Mouse (Mus musculus): ENCODE measurements around the gene B3galt5. TPM values are rescaled to one million over a fixed set of nuclear protein-coding genes. Genes with fewer than 3 reads are reported as not detected.

B3galt5 gene
- polyA plus RNA-seq, 1 experiment from 2014 or later = 0.73 TPM

DNA sequence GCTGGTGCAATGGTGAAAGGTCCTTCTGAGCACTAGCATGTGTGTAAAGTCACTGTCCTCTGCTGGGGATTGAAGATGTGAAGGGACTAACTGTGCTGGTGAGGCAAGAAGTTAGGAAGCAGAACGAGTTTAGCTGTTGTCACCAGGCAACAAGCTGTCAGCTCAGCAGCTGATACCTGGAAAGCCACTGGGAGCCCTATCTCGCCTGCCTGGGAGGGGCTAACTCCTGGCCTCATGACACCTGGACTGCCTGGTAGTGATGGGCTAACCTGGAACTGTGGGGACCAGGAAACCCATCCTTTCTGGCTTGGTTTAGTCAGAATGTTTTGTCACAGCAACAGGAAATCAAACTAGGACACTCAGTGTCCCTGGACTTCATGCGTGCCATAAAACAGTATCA is 41.0 kb downstream of the B3galt5 start:
- ATAC-seq (ENCODE audit: low FRiP score) = no peak
- 78% methylated on average over 3 of the region's 3 CpGs for WGBS
- no peak overlapping the region for H3K27ac ChIP-seq
- no peak overlapping the region for H3K4me3 ChIP-seq (replicated peaks)
- peaks cover 43% of the 10 kb centered on the region for H3K27me3 ChIP-seq
- H3K36me3 ChIP-seq (replicated peaks) = no peaks in the 10 kb centered on the region
- H3K4me1 ChIP-seq = peaks cover 28% of the 10 kb centered on the region
- H3K4me2 ChIP-seq = no peak overlapping the region
- no peak overlapping the region for H3K9ac ChIP-seq
- no peaks in the 10 kb centered on the region for H3K9me3 ChIP-seq

DNA sequence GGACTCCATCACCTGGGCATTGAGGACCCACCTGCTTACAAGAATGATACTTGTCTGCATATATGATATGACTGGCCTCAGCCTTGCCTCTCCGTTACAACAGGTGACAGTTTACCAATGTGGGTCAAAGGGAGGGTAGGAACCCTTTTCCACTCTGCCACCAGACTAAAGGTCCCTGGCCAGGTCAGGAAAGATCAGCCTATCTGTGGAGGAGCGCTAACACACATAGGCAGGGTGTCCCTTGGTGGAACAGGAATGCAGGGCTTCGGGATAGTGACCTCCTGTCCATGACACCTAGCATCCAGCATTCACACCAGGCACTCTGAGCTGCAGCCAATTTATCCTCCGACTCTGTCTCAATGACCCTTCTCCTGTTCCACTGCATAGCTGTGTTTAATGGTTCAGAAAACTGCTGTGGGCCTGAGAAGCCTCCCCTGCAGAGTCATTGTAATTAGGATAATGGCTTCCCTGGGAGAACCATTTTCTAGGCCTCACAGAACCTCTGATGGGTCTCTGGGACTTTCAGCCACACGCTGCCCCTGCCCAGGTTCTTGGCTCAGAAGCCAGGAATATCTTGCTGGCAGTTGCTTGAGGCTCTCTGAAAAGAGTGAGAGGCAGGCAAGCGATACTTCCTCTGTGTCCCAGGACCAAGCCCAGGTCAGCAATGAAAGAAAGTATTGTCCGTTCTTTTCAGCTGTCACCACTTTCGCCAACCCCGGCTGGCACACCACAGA is 43.1 kb downstream of the B3galt5 start:
- peaks cover 24% of the 10 kb centered on the region for H3K4me1 ChIP-seq
- H3K9ac ChIP-seq = no peak overlapping the region
- no peak for ATAC-seq (ENCODE audit: low FRiP score)
- 20% methylated on average over 9 of the region's 9 CpGs for WGBS
- no peaks in the 10 kb centered on the region for H3K36me3 ChIP-seq (replicated peaks)
- H3K27ac ChIP-seq = peak overlapping the region; percentile 8; the same call in 1 of the 2 replicates
- H3K27me3 ChIP-seq = peaks cover 55% of the 10 kb centered on the region
- H3K9me3 ChIP-seq = no peaks in the 10 kb centered on the region
- no peak overlapping the region for H3K4me2 ChIP-seq
- H3K4me3 ChIP-seq (replicated peaks) = no peak overlapping the region

- Histone ChIP-seq H3K36me3 (replicated peaks) (no peaks in the 10 kb centered on the region), H3K4me2 (peak overlapping the region; percentile 74), H3K9me3 (no peaks in the 10 kb centered on the region), H3K4me1 (peaks cover 24% of the 10 kb centered on the region), H3K27me3 (peaks cover 50% of the 10 kb centered on the region), H3K4me3 (replicated peaks) (peak overlapping the region; percentile 43), H3K27ac (no peak overlapping the region), H3K9ac (peak overlapping the region; percentile 43)
- ATAC-seq (ENCODE audit: low FRiP score) = peak; percentile 75
- WGBS = 2% methylated on average over 38 of the region's 38 CpGs
These were observed 45.4 kb downstream of the B3galt5 start for GRCm38 (mm10) chr16:96280719-96281605.

DNA sequence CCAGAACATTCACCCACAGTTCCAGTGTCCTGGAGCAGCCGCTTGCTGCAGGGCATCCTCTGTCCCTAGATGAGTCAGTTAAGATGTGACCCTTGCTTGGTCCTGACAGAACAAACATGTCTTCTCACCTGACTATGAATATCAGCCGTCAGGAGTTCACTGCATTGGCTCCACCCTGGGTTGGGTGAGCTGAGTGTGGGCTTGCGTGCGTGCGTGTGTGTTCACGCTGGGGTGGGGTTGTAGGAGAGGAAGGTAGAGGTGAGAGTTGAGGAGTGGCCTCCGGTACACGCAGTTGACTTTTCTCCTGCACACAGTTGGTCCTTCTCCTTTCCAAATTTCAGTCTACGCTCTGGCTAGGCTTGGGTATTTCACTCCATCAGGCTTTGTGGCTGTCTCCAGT is 47.0 kb downstream of the B3galt5 start:
- Histone ChIP-seq H3K36me3 (replicated peaks) (no peaks in the 10 kb centered on the region), H3K9ac (no peak overlapping the region), H3K27ac (no peak overlapping the region), H3K4me1 (peaks cover 24% of the 10 kb centered on the region), H3K27me3 (peaks cover 40% of the 10 kb centered on the region), H3K4me3 (replicated peaks) (no peak overlapping the region), H3K4me2 (no peak overlapping the region), H3K9me3 (no peaks in the 10 kb centered on the region)
- ATAC-seq (ENCODE audit: low FRiP score) = no peak
- 94% methylated on average over 9 of the region's 9 CpGs for WGBS

DNA sequence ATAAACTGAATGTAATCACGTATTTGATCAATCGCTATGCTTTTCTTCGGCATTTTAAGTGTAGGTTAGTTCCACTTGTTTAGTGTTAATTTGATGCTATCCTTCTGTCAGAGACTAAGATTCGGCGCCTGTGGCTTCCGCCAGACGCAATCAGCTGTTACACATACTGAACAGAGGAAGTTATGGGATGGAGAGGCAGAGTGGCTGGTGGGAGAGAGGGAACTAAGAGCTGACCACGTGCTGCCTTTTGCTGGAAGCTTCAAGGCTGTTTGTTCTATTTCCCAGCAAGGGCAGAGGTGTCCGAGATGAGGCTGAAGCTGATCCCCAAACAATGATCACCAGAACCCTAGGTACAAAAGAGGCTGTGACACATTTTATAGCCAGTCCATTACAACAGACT is 56.3 kb downstream of the B3galt5 start:
- no peaks in the 10 kb centered on the region for H3K27me3 ChIP-seq
- no peaks in the 10 kb centered on the region for H3K9me3 ChIP-seq
- 79% methylated on average over 9 of the region's 9 CpGs for WGBS
- no peak overlapping the region for H3K4me2 ChIP-seq
- H3K9ac ChIP-seq = no peak overlapping the region
- H3K27ac ChIP-seq = no peak overlapping the region
- ATAC-seq (ENCODE audit: low FRiP score) = no peak
- no peaks in the 10 kb centered on the region for H3K4me1 ChIP-seq
- no peak overlapping the region for H3K4me3 ChIP-seq (replicated peaks)
- no peaks in the 10 kb centered on the region for H3K36me3 ChIP-seq (replicated peaks)

- Histone ChIP-seq H3K27me3 (no peaks in the 10 kb centered on the region), H3K4me2 (no peak overlapping the region), H3K27ac (no peak overlapping the region), H3K9me3 (no peaks in the 10 kb centered on the region), H3K4me1 (no peaks in the 10 kb centered on the region), H3K36me3 (replicated peaks) (no peaks in the 10 kb centered on the region), H3K9ac (no peak overlapping the region), H3K4me3 (replicated peaks) (no peak overlapping the region)
- WGBS = 70% methylated on average over 15 of the region's 15 CpGs
- no peak for ATAC-seq (ENCODE audit: low FRiP score)
These were observed 57.1 kb downstream of the B3galt5 start for GRCm38 (mm10) chr16:96292530-96293173.

DNA sequence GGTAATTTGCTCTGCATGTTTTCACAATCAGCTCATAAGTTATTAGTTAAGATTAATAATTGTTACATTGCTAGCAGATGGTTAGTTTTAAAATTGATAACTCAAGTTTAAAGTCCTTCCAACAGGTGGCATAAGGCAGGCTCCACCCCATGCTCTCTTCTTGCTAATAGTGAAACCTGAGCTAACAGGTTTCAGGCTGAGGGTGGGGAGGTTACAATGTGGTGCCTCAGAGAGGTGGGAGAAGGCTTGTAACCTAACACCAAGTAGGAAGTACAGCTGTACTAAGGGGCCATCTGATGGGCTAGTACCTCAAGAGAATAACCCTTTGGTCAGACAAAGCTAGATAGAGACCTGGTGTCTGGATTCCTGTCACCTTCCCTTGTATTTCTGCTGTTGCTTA is 62.5 kb downstream of the B3galt5 start:
- Histone ChIP-seq H3K36me3 (replicated peaks) (no peaks in the 10 kb centered on the region), H3K9me3 (no peaks in the 10 kb centered on the region), H3K4me1 (no peaks in the 10 kb centered on the region), H3K9ac (no peak overlapping the region), H3K27ac (no peak overlapping the region), H3K4me2 (no peak overlapping the region), H3K4me3 (replicated peaks) (no peak overlapping the region), H3K27me3 (no peaks in the 10 kb centered on the region)
- no peak for ATAC-seq (ENCODE audit: low FRiP score)

- no peak overlapping the region for H3K9ac ChIP-seq
- no peaks in the 10 kb centered on the region for H3K4me1 ChIP-seq
- no peak for ATAC-seq (ENCODE audit: low FRiP score)
- H3K36me3 ChIP-seq (replicated peaks) = no peaks in the 10 kb centered on the region
- 69% methylated on average over 3 of the region's 3 CpGs for WGBS
- H3K9me3 ChIP-seq = no peaks in the 10 kb centered on the region
- H3K4me3 ChIP-seq (replicated peaks) = no peak overlapping the region
- no peak overlapping the region for H3K4me2 ChIP-seq
- H3K27ac ChIP-seq = no peak overlapping the region
- no peaks in the 10 kb centered on the region for H3K27me3 ChIP-seq
These were observed 63.0 kb downstream of the B3galt5 start for GRCm38 (mm10) chr16:96298574-96298973.

DNA sequence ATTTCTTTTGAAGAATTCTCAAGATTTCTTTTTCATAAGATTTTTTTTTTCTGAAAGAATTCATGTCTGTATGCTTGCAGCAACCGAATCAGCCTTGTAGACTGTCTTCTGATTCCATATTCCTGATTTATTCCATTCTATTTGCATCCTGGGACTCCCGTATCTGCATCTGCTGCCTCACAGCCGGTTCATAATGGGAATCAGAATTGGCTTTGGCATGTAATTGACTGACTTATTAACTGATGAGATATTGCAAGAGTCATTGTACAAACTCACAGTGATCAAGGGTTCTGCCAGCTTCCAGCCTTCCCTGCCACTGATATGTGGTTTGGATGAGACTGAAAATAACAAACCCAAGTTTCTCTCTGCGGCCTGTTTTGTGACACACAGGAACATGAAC is 67.8 kb downstream of the B3galt5 start:
- Histone ChIP-seq H3K9ac (no peak overlapping the region), H3K27ac (no peak overlapping the region), H3K27me3 (no peaks in the 10 kb centered on the region), H3K9me3 (no peaks in the 10 kb centered on the region), H3K36me3 (replicated peaks) (no peaks in the 10 kb centered on the region), H3K4me2 (no peak overlapping the region), H3K4me1 (no peaks in the 10 kb centered on the region; the same call in 1 of the 2 replicates), H3K4me3 (replicated peaks) (no peak overlapping the region)
- WGBS = 89% methylated on average over 4 of the region's 4 CpGs
- ATAC-seq (ENCODE audit: low FRiP score) = no peak

GRCm38 (mm10) chr16:96304438-96304837 is 68.8 kb downstream of the B3galt5 start:
- Histone ChIP-seq H3K27ac (no peak overlapping the region), H3K9ac (no peak overlapping the region), H3K9me3 (no peaks in the 10 kb centered on the region), H3K4me2 (no peak overlapping the region), H3K4me1 (no peaks in the 10 kb centered on the region; the same call in 1 of the 2 replicates), H3K4me3 (replicated peaks) (no peak overlapping the region), H3K27me3 (no peaks in the 10 kb centered on the region), H3K36me3 (replicated peaks) (no peaks in the 10 kb centered on the region)
- no peak for ATAC-seq (ENCODE audit: low FRiP score)

- H3K4me3 ChIP-seq (replicated peaks) = no peak overlapping the region
- no peaks in the 10 kb centered on the region for H3K9me3 ChIP-seq
- no peak overlapping the region for H3K27ac ChIP-seq
- H3K4me1 ChIP-seq = no peaks in the 10 kb centered on the region; the same call in 1 of the 2 replicates
- ATAC-seq (ENCODE audit: low FRiP score) = no peak
- H3K27me3 ChIP-seq = no peaks in the 10 kb centered on the region
- H3K9ac ChIP-seq = no peak overlapping the region
- 88% methylated on average over 4 of the region's 4 CpGs for WGBS
- H3K4me2 ChIP-seq = no peak overlapping the region
- H3K36me3 ChIP-seq (replicated peaks) = no peaks in the 10 kb centered on the region
These were observed 71.3 kb downstream of the B3galt5 start for GRCm38 (mm10) chr16:96306905-96307304.

DNA sequence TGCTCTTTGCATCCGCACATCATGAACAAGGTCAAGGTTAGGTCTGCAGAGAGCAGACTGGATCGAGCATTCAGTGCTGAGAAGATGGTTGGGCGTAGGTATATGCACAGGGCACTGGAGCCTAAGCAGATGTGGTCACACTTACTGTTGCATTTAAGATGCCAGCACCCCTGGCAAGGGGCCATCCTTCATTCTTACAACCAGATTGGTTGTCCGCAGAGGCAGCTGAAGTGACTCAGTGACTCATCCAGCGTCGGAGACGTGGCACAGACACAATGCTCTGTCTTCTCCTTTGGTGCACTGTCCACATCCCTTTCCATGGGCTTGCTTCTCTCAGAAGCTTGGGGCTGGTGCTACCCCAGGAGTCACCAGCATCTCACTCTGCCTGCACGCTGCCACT is 82.2 kb downstream of the B3galt5 start:
- no peak overlapping the region for H3K27ac ChIP-seq
- WGBS = 92% methylated on average over 8 of the region's 8 CpGs

More for the DNA sequence above, 82.2 kb downstream of the B3galt5 start:
- Histone ChIP-seq H3K36me3 (replicated peaks) (no peaks in the 10 kb centered on the region), H3K9ac (no peak overlapping the region), H3K4me3 (replicated peaks) (no peak overlapping the region), H3K9me3 (no peaks in the 10 kb centered on the region), H3K27me3 (no peaks in the 10 kb centered on the region), H3K4me2 (no peak overlapping the region), H3K4me1 (no peaks in the 10 kb centered on the region)
- ATAC-seq (ENCODE audit: low FRiP score) = no peak

All from forebrain, embryonic 12.5 days (tissue).